Mouse (Mus musculus) G1E (cell line): ENCODE results near the gene Itga11. TPM values are rescaled to one million over a fixed set of nuclear protein-coding genes. Genes with fewer than 3 reads are reported as not detected.
A peak's percentile ranks its signal among the peaks of the same experiment; 100 is the strongest.

Source experiments
- ATAC-seq: 2 replicates; pipeline ENCODE4 v1.8.0; 2016; ENCODE audit warnings: mild to moderate bottlenecking; ENCODE audit not compliant: insufficient number of reproducible peaks, poor library complexity, low FRiP score, severe bottlenecking; ENCODE audit errors: extremely low read depth
- DNase-seq: peaks from one replicate; pipeline ENCODE4 v3.0.0; 2012; ENCODE audit warnings: low spot score
- H3K27me3 ChIP-seq: 2 replicates; pipeline ENCODE4 v1.6.1; 2012; ENCODE audit warnings: mild to moderate bottlenecking, low read length, inconsistent platforms; ENCODE audit not compliant: insufficient read depth
- H3K36me3 ChIP-seq: replicated peaks from 2 replicates; pipeline ENCODE3; 2012; ENCODE audit warnings: mild to moderate bottlenecking, inconsistent platforms
- H3K4me1 ChIP-seq: 2 replicates; pipeline ENCODE4 v1.6.1; 2012; ENCODE audit warnings: low read depth, low read length, inconsistent platforms, mixed read lengths; ENCODE audit not compliant: insufficient read depth
- H3K4me3 ChIP-seq: 2 replicates; pipeline ENCODE4 v1.5.1; 2012; ENCODE audit warnings: low read depth, mild to moderate bottlenecking, inconsistent platforms, low read length, moderate library complexity, mixed read lengths
- H3K9me3 ChIP-seq: replicated peaks from 2 replicates; pipeline ENCODE4 v1.6.1; 2012; ENCODE audit warnings: inconsistent platforms
- CTCF ChIP-seq: IDR thresholded peaks from 2 replicates; pipeline ENCODE4 v1.5.1; 2012; ENCODE audit warnings: low read depth, low read length, inconsistent platforms, mixed read lengths
- GATA1 ChIP-seq: IDR thresholded peaks from 2 replicates; pipeline ENCODE4 v1.6.1; 2012; ENCODE audit warnings: borderline replicate concordance, low read length, inconsistent platforms, mixed read lengths
- GATA2 ChIP-seq: IDR thresholded peaks from 2 replicates; pipeline ENCODE4 v1.6.1; 2012; ENCODE audit warnings: low read depth, low read length, inconsistent platforms, borderline replicate concordance
- POLR2AphosphoS5 ChIP-seq: IDR thresholded peaks from 2 replicates; pipeline ENCODE4 v1.6.1; 2012; ENCODE audit warnings: low read depth, low read length, inconsistent platforms; ENCODE audit not compliant: insufficient replicate concordance
- TAL1 ChIP-seq: conservative IDR thresholded peaks from 2 replicates; pipeline ENCODE4 v1.6.1; 2012; ENCODE audit warnings: low read depth, low read length, inconsistent platforms, mixed read lengths
- polyA plus RNA-seq: library from polyadenylated mRNA; stranded (reverse); fragments of >175 nt; gene quantifications from 2 replicates; pipeline ENCODE4 v1.2.3, GENCODE M21; 2012
- total RNA-seq, 2 experiments: library from RNA; stranded (forward) in 1 of 2; stranded (reverse) in 1 of 2; fragments of 200-1000 nt in 1 of 2; fragments of >200 nt in 1 of 2; fragmentation: Nextera tagmentation in 1 of 2; gene quantifications; 2 replicates each; pipeline ENCODE4 v1.2.3; 2014 to 2017

Gene Itga11
- total and polyA plus RNA-seq, 3 experiments: not detected

- DNase-seq (no peak), ATAC-seq (no peak)
- H3K4me1 ChIP-seq: no peaks in the 10 kb centered on the region
- no peaks in the 10 kb centered on the region for H3K9me3 ChIP-seq
- no peaks in the 10 kb centered on the region for H3K36me3 ChIP-seq
- no peak overlapping the region for H3K4me3 ChIP-seq
- H3K27me3 ChIP-seq: peaks cover 4% of the 10 kb centered on the region; the same call in 1 of the 2 replicates
- TF ChIP-seq CTCF: no peak
- TF ChIP-seq TAL1: no peak
- TF ChIP-seq GATA2: no peak
- TF ChIP-seq GATA1: no peak
- TF ChIP-seq POLR2AphosphoS5: no peak
Measured at GRCm38 (mm10) chr9:62717982-62718381, 40.4 kb downstream of the Itga11 start.

- no peak overlapping the region for H3K4me3 ChIP-seq
- no peaks in the 10 kb centered on the region for H3K4me1 ChIP-seq
- ATAC-seq (no peak), DNase-seq (no peak)
- no peaks in the 10 kb centered on the region for H3K36me3 ChIP-seq
- TF ChIP-seq CTCF (no peak), GATA2 (no peak), POLR2AphosphoS5 (no peak), GATA1 (no peak), TAL1 (no peak)
- peaks cover 12% of the 10 kb centered on the region; the same call in 1 of the 2 replicates for H3K27me3 ChIP-seq
- H3K9me3 ChIP-seq: no peaks in the 10 kb centered on the region
Measured at GRCm38 (mm10) chr9:62721791-62722190, 44.2 kb downstream of the Itga11 start.

- no peak for TF ChIP-seq GATA2
- TF ChIP-seq TAL1: no peak
- TF ChIP-seq CTCF: no peak
- no peak for TF ChIP-seq POLR2AphosphoS5
- TF ChIP-seq GATA1: no peak
- no peak for ATAC-seq
Measured at GRCm38 (mm10) chr9:62722716-62723115, 45.1 kb downstream of the Itga11 start.

GRCm38 (mm10) chr9:62724175-62724574 lies 46.5 kb downstream of the Itga11 start:
- no peaks in the 10 kb centered on the region for H3K4me1 ChIP-seq
- no peak overlapping the region; the same call in 1 of the 2 replicates for H3K4me3 ChIP-seq
- no peak for TF ChIP-seq POLR2AphosphoS5
- no peak for TF ChIP-seq CTCF
- peaks cover 14% of the 10 kb centered on the region; the same call in 1 of the 2 replicates for H3K27me3 ChIP-seq
- no peaks in the 10 kb centered on the region for H3K9me3 ChIP-seq
- ATAC-seq: no peak
- no peaks in the 10 kb centered on the region for H3K36me3 ChIP-seq
- DNase-seq: no peak

More at GRCm38 (mm10) chr9:62722716-62723115, 45.1 kb downstream of the Itga11 start:
- DNase-seq: no peak
- H3K36me3 ChIP-seq: no peaks in the 10 kb centered on the region
- H3K9me3 ChIP-seq: no peaks in the 10 kb centered on the region
- peaks cover 11% of the 10 kb centered on the region; the same call in 1 of the 2 replicates for H3K27me3 ChIP-seq
- H3K4me3 ChIP-seq: no peak overlapping the region
- H3K4me1 ChIP-seq: no peaks in the 10 kb centered on the region

GRCm38 (mm10) chr9:62725247-62725646 lies 47.6 kb downstream of the Itga11 start:
- Histone ChIP-seq H3K36me3 (no peaks in the 10 kb centered on the region), H3K4me1 (no peaks in the 10 kb centered on the region), H3K4me3 (no peak overlapping the region), H3K27me3 (peaks cover 25% of the 10 kb centered on the region), H3K9me3 (no peaks in the 10 kb centered on the region)
- ATAC-seq: no peak
- no peak for TF ChIP-seq GATA1
- no peak for TF ChIP-seq POLR2AphosphoS5
- TF ChIP-seq CTCF: no peak
- TF ChIP-seq TAL1: no peak
- no peak for TF ChIP-seq GATA2
- DNase-seq: no peak

DNA sequence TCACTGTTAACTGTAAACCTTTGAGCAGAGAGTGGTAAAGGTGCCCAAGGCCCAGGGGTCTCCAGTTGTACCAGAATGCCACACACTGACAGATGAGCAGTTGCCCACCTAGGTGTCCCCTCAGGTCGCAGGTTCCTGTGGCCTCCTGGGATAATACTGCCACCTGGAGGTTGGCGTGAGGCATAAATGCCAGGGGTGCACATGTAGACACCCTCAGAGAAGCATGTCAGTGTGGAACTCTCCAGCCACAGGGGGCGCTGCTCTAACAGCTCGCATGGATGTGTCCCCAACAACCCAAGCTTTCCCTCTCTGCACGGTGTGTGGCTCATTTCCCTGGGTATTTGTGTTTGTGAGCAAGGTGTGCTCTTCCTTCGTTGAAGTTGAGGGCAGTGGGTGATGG lies 48.8 kb downstream of the Itga11 start:
- Histone ChIP-seq H3K27me3 (peaks cover 29% of the 10 kb centered on the region), H3K4me3 (no peak overlapping the region), H3K9me3 (no peaks in the 10 kb centered on the region), H3K36me3 (no peaks in the 10 kb centered on the region), H3K4me1 (no peaks in the 10 kb centered on the region)
- ATAC-seq (no peak), DNase-seq (no peak)
- TF ChIP-seq CTCF (peak; percentile 50; the same call in 1 of the 2 replicates), TAL1 (no peak), GATA2 (no peak)
